Mouse (Mus musculus) 416B (cell line): ENCODE results near the gene Frat2.

Experiments
- DNase-seq: peaks from one replicate; pipeline ENCODE4 v3.0.0; 2011; ENCODE audit warnings: low read depth

Gene Frat2

DNA sequence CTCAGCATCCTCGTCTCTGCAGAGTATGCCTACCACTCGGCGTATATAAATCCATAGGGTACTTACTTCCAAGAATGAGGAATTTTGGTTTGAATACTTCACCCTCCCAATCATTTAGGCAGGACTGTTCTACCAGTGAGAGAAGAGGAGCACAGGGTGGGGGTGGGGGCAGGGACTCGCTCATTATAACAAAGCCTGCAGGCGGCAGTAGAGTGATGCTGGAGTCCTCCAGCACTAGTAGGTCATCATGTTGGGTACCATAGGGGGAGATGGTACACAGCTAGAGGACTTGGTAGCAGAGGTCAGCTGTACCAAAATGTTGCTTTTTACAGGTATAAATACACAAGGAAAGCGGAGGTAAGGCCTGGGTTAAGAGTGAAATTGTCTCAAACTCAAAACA is 3.6 kb downstream of the Frat2 start:
- peak; percentile 40 for DNase-seq

DNA sequence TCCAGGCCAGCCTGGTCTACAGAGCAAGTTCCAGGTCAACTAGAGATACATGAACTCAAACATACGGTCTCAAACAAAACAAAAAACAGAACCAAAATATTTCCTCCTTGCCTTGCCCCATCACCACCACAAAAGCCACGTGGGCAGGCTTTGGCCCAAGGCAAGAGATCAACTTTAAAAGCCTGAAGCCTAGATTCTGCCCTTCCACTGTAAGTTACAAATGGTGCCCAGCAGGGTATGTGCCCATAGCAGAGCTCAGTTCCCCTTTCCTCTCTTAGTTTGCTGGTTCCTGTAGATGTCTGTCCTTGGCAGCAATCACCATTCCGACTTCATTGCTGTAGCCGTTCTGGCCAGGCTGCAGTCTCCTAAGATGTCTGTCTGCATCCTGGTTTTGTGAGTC is 5.2 kb downstream of the Frat2 start:
- DNase-seq = peak; percentile 54

- no peak for DNase-seq
Observed at GRCm38 (mm10) chr19:41842196-41842595, 5.7 kb downstream of the Frat2 start.

GRCm38 (mm10) chr19:41841105-41841750 is 6.7 kb downstream of the Frat2 start:
- DNase-seq = no peak

GRCm38 (mm10) chr19:41839685-41840084 is 8.2 kb downstream of the Frat2 start:
- DNase-seq = no peak

GRCm38 (mm10) chr19:41838808-41839207 is 9.1 kb downstream of the Frat2 start:
- DNase-seq = no peak

DNA sequence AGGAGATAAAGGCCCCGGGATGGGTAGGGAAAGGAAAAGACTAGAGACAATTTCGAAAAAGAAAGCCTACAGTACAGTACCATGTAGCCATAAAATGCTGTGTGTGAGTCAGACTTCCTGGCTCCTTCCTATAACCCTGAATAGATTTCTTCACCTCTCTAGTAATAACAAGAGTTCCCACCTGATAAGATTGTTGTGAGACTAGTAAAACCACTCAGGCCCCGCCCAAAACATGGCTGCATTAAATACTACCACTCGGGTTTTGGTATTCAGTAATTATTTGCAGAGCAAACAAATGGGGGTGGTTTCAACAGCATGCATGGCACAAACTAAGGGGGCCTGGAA is 10.0 kb downstream of the Frat2 start:
- peak; percentile 79 for DNase-seq

- no peak for DNase-seq
Observed at GRCm38 (mm10) chr19:41837194-41837916, 10.6 kb downstream of the Frat2 start.

GRCm38 (mm10) chr19:41836719-41837118 is 11.2 kb downstream of the Frat2 start:
- DNase-seq = no peak

GRCm38 (mm10) chr19:41835816-41836215 is 12.1 kb downstream of the Frat2 start:
- peak; percentile 20 for DNase-seq

- DNase-seq = no peak
Observed at GRCm38 (mm10) chr19:41835407-41835806, 12.5 kb downstream of the Frat2 start.

DNA sequence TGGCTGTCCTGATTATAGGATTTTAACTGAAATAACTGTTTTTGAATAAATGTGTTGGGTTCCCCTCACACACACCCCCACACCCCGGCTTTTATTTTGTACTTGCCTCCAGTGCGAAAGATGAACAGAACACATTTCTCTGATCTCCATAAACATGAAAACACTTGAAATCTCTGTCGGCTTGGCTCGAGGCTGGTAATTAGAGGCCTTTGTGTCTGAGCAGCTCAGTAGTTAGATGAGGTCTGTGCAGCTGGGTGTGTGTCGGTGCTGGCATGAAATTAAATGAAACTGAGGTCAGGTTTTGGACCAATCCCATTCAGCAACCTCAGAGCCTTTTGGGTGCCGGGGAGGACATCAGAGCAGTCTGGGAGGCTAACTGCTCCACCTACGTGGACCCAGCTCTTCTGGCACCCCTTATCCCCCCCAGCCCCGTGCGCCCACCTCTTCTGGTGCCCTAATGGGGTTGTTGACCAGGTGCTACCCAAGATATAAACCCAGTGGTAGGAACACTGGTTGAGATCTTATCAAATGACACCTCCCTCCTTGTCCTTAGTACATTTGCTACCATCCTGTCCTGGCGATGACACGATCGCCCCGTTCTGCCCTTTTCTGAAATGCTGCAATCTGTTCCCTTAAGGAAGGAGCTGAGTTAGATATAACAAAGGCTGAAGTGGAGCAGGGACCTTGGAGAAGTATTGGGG is 15.3 kb downstream of the Frat2 start:
- no peak for DNase-seq

DNA sequence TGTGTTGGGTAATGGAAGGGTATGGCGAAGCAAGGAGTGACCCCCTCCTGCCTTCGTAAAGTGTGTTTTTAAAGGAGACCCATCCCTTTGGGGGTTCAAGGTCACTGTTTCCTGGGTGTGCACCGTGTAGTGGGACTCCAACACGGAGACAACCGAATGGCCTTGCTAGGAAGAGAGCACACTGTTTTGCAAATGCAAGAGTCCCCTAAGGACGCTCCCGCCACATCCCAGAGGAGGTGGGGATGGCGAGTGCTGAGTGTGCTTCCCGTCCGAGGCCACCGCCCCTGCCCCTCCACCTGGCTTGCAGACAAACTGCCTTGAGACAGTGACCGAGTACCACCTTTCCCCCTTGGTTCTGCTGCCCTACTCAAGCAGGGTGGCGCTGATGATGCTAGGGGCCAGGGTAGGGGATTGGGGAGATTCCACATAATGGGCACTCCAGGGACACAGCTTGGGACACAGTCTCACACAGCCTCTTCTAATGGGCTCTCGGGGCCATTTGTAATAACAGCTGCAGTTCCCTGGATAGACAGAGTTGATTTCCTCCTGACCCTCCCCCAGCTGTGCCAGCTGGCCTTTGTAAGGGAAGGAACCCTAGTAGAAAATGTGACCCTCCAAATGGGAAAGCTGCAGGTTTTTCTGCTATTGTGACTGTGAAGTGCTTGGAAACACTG is 16.1 kb downstream of the Frat2 start:
- DNase-seq = no peak

DNA sequence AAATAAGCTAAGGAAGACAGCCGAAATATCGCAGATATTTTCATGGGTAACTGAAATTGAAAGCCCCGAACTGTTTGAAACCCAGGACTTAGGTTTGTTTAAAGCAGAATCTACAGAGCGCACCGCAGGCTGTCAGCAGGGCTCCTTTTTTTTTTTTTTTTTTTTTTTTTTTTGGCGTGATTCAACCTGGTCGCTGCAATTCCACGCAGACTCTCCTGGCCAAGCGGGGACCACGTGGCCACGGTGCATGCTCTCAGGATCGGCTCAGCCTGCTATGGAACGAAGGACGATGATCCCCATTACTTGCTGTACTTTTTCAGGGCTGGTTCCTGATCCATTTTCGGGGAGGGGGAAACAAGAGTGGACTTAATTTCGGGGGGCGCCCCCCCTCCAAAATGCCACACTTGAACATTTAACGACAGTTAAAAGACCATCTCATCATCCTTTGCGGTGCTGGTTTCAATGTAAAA is 16.8 kb downstream of the Frat2 start:
- no peak for DNase-seq

DNA sequence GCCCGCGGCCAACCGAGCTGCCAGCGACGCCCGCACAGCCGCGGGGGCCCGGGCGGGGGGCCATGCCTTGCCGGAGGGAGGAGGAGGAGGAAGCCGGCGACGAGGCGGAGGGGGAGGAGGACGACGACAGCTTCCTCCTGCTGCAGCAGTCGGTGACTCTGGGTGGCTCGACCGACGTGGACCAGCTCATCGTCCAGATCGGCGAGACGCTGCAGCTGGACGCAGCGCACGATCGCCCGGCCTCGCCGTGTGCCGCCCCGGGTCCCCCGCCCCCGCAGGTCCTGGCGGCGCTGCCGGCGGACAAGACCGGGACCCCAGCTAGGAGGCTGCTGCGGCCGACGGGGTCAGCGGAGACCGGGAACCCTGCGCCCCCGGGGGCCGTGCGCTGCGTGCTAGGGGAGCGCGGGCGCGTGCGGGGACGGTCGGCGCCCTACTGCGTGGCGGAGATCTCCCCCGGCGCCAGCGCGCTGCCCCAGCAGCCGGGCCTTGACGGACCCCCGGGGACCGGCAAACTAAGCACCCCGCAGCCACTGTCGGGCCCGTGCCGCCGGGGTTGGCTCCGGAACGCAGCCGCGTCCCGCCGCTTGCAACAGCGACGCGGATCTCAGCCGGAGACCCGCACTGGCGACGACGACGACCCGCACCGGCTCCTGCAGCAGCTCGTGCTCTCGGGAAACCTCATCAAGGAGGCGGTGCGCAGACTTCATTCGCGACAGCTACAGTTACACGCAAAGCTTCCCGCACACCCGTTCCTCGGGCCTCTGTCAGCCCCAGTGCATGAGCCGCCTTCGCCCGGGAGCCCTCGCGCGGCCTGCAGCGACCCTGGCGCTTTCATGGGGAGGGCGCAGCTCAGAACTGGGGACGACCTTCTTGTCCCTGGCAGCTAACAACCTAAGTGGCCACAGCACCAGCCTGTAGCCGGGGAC is 17.6 kb downstream of the Frat2 start:
- peak; percentile 61 for DNase-seq

GRCm38 (mm10) chr19:41829381-41830105 is 18.4 kb downstream of the Frat2 start, which contains the start of gene Frat1:
TSS of gene Frat1 (plus strand) at chr19:41829970.
- DNase-seq = peak; percentile 96

- no peak for DNase-seq
Observed at GRCm38 (mm10) chr19:41828941-41829340, 19.0 kb downstream of the Frat2 start.

GRCm38 (mm10) chr19:41826529-41826928 is 21.4 kb downstream of the Frat2 start:
- DNase-seq = no peak

DNA sequence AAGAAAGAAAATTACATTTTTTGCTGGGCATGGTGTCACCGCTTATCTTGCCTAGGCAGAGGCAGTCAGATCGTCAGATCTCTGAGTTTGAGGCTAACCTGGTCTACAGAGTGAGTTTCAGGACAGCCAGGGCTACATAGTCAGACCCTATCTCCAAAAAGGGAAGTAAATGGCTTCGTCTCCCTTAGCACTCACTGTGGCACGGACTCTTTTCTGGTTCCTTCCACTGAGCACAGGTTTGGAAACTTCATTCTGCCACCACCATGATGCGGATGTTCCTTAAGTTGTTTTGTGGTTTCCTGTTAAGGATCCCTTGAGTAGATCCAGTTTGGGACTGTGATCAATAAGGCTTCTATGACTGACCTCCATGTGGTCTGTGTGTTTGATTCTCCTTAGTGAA is 23.0 kb downstream of the Frat2 start:
- DNase-seq = peak; percentile 38

DNA sequence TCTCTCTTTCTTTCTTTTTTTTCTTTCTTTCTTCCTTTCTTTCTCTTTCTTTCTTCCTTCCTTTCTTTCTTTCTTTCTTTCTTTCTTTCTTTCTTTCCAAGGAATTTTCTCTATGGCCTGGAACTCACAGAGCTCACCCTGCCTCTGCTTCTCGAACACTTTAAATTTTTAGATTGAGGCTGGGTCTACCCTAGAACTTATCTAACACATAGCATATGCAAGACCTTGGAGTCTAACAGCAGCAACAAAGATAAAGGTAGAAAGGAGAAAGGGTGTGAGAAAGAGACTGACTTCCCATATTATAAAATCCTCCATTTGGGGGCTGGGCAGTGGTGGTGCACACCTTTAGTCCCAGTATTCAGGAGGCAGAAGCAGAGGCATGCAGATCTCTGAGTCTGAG is 25.3 kb downstream of the Frat2 start:
- no peak for DNase-seq

GRCm38 (mm10) chr19:41821436-41821835 is 26.5 kb downstream of the Frat2 start:
- no peak for DNase-seq
